Mouse (Mus musculus) liver, adult 2 months (tissue): Measurements from ENCODE around the gene Larp1b. TPM values are rescaled to one million over a fixed set of nuclear protein-coding genes. Genes with fewer than 3 reads are reported as not detected.

Experiments
- DNase-seq: peaks from one replicate; pipeline ENCODE4 v3.0.0-alpha.2; 2011; ENCODE audit warnings: low read depth, low spot score; ENCODE audit errors: extremely low read depth
- H3K27ac ChIP-seq: fragments of 200-500 bp; replicated peaks from 2 replicates; pipeline ENCODE4 v1.5.1; 2012; ENCODE audit warnings: low read depth, mild to moderate bottlenecking, control low read depth, inconsistent platforms, low read length; ENCODE audit not compliant: insufficient read depth
- H3K27me3 ChIP-seq: fragments of 200-500 bp; 2 replicates; pipeline ENCODE4 v1.6.1; 2012; ENCODE audit warnings: mild to moderate bottlenecking, moderate library complexity, low read length, inconsistent platforms; ENCODE audit not compliant: control insufficient read depth, insufficient read depth
- H3K36me3 ChIP-seq: fragments of 200-500 bp; 2 replicates; pipeline ENCODE4 v1.6.1; 2012; ENCODE audit warnings: low read length, inconsistent platforms; ENCODE audit not compliant: control insufficient read depth, insufficient read depth
- H3K4me1 ChIP-seq: fragments of 200-500 bp; 2 replicates; pipeline ENCODE4 v1.6.1; 2011; ENCODE audit warnings: low read length; ENCODE audit not compliant: control insufficient read depth, insufficient read depth
- H3K4me3 ChIP-seq: fragments of 200-500 bp; 2 replicates; pipeline ENCODE4 v1.5.1; 2011; ENCODE audit warnings: low read depth, mild to moderate bottlenecking, control low read depth, low read length, moderate library complexity; ENCODE audit not compliant: insufficient read depth
- H3K79me2 ChIP-seq: fragments of 200-500 bp; 2 replicates; pipeline ENCODE4 v1.6.1; 2012; ENCODE audit warnings: inconsistent platforms, mild to moderate bottlenecking, low read length, moderate library complexity; ENCODE audit not compliant: control insufficient read depth, insufficient read depth
- H3K9ac ChIP-seq: fragments of 200-500 bp; 2 replicates; pipeline ENCODE4 v1.6.1; 2012; ENCODE audit warnings: low read depth, mild to moderate bottlenecking, control low read depth, inconsistent platforms, low read length
- CTCF ChIP-seq: fragments of 200-500 bp; IDR thresholded peaks from 2 replicates; pipeline ENCODE4 v1.5.1; 2011; ENCODE audit warnings: low read depth, low read length, control low read depth
- POLR2A ChIP-seq: fragments of 200-500 bp; IDR thresholded peaks from 2 replicates; pipeline ENCODE4 v1.6.1; 2011; ENCODE audit warnings: low read length, control low read depth; ENCODE audit not compliant: insufficient read depth; ENCODE audit errors: extremely low read depth
- WGBS: fragments of 180-500 bp; shearing (Covaris S2); methylation state at CpG from one replicate; pipeline ENCODE4 v1.1.7; 2018; 5-methylcytosine and 5-hydroxymethylcytosine counted together
- polyA plus RNA-seq: library from polyadenylated mRNA; depleted of rRNA; stranded (reverse); fragments of >200 nt; gene quantifications from 2 replicates; pipeline ENCODE4 v1.2.3, GENCODE M21; 2012
- total RNA-seq: library from RNA; depleted of rRNA; stranded (reverse); fragments of >200 nt; gene quantifications from 2 replicates; pipeline ENCODE4 v1.2.3, GENCODE M21; 2014

The Larp1b gene
- total and polyA plus RNA-seq, 2 experiments = 20.3 to 81.2 TPM

- Histone ChIP-seq H3K9ac (no peak overlapping the region), H3K27me3 (no peaks in the 10 kb centered on the region), H3K36me3 (peaks cover 17% of the 10 kb centered on the region), H3K79me2 (no peaks in the 10 kb centered on the region), H3K4me3 (no peak overlapping the region), H3K27ac (peak overlapping the region; percentile 45), H3K4me1 (peaks cover 11% of the 10 kb centered on the region)
- WGBS = 27% methylated on average over 6 of the region's 6 CpGs
- TF ChIP-seq POLR2A = no peak
- no peak for TF ChIP-seq CTCF
- peak; percentile 75 for DNase-seq
These were observed 72.4 kb downstream of the Larp1b start for GRCm38 (mm10) chr3:41021980-41022379.

GRCm38 (mm10) chr3:41030705-41031104 lies 81.1 kb downstream of the Larp1b start:
- H3K4me3 ChIP-seq = no peak overlapping the region
- 94% methylated on average over 1 of the region's 1 CpGs for WGBS
- TF ChIP-seq CTCF (no peak), POLR2A (no peak)

GRCm38 (mm10) chr3:41031286-41032210 lies 81.9 kb downstream of the Larp1b start:
- no peak overlapping the region for H3K9ac ChIP-seq

More at GRCm38 (mm10) chr3:41030705-41031104, 81.1 kb downstream of the Larp1b start:
- no peak for DNase-seq
- Histone ChIP-seq H3K79me2 (no peaks in the 10 kb centered on the region), H3K4me1 (peaks cover 10% of the 10 kb centered on the region), H3K27me3 (no peaks in the 10 kb centered on the region), H3K9ac (no peak overlapping the region), H3K36me3 (peaks cover 8% of the 10 kb centered on the region; the same call in 1 of the 2 replicates), H3K27ac (no peak overlapping the region)

GRCm38 (mm10) chr3:41038297-41038916 lies 88.8 kb downstream of the Larp1b start:
- Histone ChIP-seq H3K27ac (no peak overlapping the region), H3K9ac (no peak overlapping the region), H3K36me3 (peaks cover 4% of the 10 kb centered on the region; the same call in 1 of the 2 replicates), H3K27me3 (no peaks in the 10 kb centered on the region), H3K79me2 (no peaks in the 10 kb centered on the region), H3K4me1 (peaks cover 3% of the 10 kb centered on the region), H3K4me3 (no peak overlapping the region)
- no peak for DNase-seq
- 81% methylated on average over 5 of the region's 5 CpGs for WGBS
- no peak for TF ChIP-seq POLR2A
- no peak for TF ChIP-seq CTCF

More at GRCm38 (mm10) chr3:41031286-41032210, 81.9 kb downstream of the Larp1b start:
- no peak overlapping the region for H3K4me3 ChIP-seq
- TF ChIP-seq POLR2A = no peak
- TF ChIP-seq CTCF = no peak
- H3K27me3 ChIP-seq = no peaks in the 10 kb centered on the region
- WGBS = 42% methylated on average over 12 of the region's 12 CpGs
- DNase-seq = peak; percentile 86
- H3K4me1 ChIP-seq = peaks cover 10% of the 10 kb centered on the region
- 0 out of 2 replicates have a peak, but pooled peaks cover 4% of the 10 kb centered on the region for H3K36me3 ChIP-seq
- peak overlapping the region; percentile 26; the same call in 1 of the 2 replicates for H3K27ac ChIP-seq
- no peaks in the 10 kb centered on the region for H3K79me2 ChIP-seq

GRCm38 (mm10) chr3:41041241-41041640 lies 91.6 kb downstream of the Larp1b start:
- WGBS = 19% methylated on average over 5 of the region's 5 CpGs
- no peaks in the 10 kb centered on the region for H3K79me2 ChIP-seq
- TF ChIP-seq CTCF (no peak), POLR2A (no peak)
- no peak overlapping the region for H3K27ac ChIP-seq
- H3K36me3 ChIP-seq = no peaks in the 10 kb centered on the region; the same call in 1 of the 2 replicates
- no peaks in the 10 kb centered on the region for H3K27me3 ChIP-seq
- peaks cover 3% of the 10 kb centered on the region for H3K4me1 ChIP-seq
- H3K4me3 ChIP-seq = no peak overlapping the region
- no peak overlapping the region for H3K9ac ChIP-seq
- DNase-seq = peak; percentile 74
